Mouse (Mus musculus) urinary bladder, postnatal 36 days (tissue): ENCODE results near the gene Cgnl1.
A peak's percentile ranks its signal among the peaks of the same experiment; 100 is the strongest.

Experiments used
- DNase-seq, 2 experiments: peaks; one replicate each; pipeline ENCODE4 v3.0.0; 2022; ENCODE audit warnings: low spot score in 2 of 2, mixed read lengths in 1 of 2

Cgnl1 gene

DNA sequence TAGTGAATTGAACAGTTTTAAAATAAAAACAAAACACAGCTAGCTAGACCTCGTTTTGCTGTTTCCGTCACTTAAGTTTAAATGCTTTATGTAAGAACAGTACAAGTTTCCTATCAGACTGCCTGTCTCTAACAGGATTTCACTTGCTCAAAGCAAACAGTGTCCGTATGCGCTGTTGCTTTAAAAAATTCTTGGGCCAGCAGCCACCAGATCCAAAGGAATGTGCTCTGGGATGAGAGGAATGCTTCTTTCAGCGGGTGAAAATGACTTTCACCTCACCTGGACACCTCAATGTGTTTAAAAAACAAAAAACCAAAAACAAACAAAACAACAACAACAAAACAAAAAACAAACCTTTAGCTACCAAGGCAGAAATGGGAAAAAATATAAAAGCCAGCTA, 54.4 kb downstream of the Cgnl1 start:
- DNase-seq: no peak

DNA sequence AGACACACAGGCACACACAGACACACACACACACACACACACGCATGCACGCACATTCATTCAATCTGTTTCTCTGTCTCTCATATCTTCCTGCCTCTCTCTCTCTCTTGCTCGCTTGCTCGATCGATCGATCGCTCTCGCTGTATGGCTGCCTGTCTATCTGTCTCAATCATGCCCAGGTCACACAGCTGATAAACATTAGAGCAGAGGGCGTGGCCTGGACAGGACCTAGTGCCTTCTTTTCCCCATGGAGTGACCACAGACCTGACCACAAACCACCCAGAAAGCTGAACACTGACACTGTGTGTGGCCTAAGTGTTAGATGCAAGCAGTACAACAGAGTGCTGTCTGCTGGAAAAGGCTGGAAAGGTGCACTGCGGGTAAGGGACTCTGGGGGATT, 60.6 kb downstream of the Cgnl1 start:
- DNase-seq: no peak

DNA sequence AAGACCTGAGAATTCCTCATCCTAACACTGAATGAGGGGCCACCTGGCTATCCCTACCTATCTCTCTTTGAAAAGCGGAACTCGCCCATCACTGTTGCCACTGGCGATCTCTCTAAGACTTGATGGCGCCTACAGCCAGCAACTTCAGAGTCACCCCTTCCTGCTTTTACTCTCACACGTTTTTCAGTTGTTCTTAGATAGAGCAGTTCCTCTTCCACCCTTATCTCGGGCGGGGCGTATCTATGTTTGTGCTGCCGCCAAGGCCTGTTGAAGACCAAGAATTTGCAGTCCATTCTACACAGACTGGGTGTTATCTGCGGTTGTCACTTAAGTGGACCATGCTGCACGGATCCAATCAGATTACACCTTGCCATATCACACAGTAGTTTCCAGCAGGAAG, 62.2 kb downstream of the Cgnl1 start:
- no peak for DNase-seq

DNA sequence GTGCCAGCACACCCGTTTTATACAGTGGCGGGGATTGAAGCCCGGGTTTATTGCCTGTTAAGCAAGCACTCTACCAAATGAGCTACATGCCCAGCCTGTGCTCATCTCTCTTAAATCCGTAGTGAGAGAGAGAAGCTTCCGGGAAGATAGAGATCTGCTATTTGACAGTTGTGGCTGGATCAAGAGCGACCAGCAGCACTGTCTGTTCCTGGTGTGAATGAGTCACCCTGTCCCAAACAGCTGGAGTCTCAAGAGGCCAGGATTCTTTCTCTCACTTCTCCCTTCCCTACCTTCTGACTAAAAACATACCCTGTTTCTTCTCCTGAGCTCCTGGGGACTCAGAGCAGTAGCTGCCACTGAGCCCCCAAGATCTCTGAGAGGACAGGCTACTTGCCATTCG, 63.4 kb downstream of the Cgnl1 start:
- DNase-seq: no peak

DNA sequence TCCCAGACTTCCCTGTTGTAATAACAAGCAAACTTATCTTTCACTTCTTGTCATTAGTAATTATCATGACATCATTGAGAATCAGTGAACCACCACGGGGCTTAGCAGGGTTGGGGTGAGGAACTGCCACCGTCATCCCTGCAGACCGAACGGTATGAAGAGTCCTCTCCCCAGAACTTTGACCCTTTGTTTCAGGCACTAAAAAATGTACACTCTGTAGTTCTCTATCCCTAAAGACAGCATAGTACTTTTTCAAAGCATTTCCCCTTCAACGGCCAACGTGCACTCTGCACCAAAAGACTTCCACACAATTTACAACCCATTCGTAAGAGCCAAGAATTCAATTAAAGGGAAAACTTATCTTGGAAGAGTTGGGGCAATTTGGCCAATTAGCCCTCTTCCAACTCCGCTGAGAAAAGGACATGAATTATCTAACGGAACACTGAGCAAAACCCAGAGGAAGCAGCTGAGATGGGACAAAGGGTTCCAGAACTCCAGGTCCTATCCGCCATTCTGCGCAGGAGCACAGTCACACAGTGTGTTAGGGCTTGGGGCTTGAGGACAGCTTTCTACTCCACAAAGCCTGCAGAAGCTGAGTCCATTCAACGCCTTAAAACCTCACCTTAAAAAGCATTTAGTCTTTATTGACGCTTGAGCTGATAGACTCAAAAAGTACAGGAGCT, 66.9 kb downstream of the Cgnl1 start:
- DNase-seq: no peak

DNA sequence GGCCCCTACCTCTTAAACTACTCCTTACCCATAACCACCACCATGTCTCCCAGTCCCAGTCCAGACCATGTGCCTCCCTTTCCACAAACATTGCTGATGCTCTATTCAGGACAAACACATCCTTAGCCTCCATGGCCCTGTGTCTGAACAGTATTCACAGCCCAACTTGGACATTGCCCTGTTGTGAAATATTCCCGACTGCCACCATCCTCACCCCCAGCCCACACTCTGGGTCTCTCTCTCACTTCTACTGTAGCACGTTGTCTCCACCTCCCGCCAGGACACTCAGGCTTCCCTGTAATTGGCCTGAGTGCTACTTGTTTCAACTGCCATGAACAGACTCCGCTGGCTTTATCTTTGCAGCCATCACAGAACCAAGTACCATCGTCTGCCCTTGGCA, 72.3 kb downstream of the Cgnl1 start:
- no peak for DNase-seq

DNA sequence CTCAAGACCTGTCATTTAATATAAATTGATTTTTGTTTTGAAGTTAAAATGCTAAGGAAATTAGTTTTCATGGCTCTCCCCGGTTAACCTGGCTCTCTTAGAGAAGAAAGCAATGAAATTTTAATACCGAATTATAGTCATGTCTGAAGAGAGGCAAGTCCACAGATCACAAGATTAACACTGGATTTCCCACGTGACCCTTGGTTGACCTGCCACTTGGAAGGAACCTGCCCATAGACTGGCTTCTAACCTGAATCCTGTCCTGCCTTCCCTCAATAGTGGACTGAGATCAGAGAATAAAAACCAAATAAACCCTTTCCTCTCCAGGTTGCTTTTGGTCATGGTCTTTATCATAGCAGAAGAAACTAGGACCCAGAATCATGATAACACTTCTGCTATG, 73.3 kb downstream of the Cgnl1 start:
- no peak for DNase-seq

DNA sequence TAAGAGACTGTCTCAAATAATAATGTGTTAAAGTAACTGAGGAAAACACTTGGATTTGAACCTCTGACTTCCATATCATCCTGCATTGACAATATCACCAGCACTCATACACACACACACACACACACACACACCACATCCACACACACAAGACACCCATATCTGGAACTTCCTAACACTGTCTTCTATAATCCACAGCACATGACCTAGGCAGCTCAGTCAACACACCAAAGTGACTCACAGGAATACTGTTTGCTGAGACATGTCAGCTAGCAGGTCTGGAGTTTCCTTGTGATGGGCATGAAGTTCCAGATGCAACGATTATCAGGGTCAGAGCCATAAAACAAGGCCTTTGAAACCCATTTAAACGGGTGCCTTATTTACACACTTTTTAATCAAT, 74.2 kb downstream of the Cgnl1 start:
- DNase-seq: no peak

DNA sequence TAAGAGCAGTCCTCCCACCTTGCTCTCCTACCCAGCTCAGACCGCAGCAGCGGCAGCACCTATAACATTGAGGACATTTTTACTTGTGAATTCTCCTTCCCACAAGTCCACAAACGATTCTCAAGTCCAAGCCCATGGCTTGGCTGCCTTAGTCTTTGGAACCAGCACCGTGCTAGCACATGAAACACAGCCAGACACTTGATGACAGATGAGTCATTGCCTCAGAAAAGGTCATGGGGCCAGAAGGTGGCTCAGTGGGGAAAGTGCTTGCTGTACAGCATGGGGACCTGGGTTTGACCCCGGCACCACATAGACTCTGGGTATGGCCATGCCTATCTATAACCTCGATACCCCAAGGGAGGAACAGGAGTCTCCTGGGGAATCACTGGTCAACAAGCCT, 74.6 kb downstream of the Cgnl1 start:
- DNase-seq: peak in 1 of 2 experiments; percentile 44

DNA sequence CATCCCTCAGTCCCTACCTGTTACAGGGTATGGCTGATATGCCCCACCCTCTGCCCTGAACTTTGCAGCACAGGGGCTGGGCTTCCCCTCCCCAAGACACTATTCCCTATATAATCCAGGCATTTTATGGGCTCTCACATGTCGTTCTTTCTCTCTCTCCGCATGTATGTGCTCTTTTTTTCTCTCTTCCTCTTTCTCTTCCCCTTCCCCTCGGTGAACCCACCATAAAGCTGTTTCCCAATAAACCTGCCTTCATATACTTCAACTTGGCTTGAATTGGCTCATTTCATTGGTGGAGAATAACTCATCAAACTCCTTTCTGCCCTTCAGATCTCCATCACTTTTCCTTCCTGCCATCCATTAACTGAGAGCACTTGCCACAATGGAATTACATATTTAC, 76.3 kb downstream of the Cgnl1 start:
- DNase-seq: no peak

DNA sequence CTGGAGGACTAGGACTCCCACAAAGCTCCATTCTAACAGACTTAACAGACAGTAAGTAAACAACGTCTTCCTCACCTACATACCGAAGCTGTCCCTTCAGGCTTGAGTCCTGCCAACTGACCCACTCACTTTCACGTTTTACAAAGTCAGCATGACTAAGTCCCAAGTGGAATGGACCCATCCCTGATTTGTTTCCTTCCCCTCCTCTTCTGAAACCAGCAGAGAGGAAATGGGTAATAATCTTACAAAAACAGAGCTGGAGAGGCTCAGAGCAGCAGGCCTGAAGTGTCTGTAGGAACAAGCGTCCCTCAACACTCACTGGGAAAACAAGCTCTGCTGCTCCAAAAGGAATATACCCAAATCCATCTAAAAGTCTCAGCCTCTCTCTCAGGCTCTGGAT, 77.2 kb downstream of the Cgnl1 start:
- DNase-seq: no peak

DNA sequence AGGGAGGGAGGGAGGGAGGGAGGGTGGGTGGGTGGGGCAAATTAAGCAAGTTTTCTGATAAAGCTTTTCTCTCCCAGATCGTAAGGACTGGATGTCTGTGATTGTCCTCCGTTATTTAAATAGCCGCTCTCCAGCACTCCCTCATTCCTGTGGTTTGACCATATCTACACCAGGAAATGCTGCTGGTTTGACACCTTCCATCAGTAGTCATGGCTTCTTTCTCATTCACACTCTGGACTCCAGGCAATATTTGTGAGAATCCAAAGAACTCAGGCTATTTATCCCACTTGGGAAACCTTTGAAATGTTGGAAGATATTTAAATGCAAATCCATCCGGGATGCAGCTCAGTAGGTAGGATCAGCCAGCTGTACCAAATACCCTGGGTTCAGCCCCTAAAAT, 77.6 kb downstream of the Cgnl1 start:
- DNase-seq: no peak

DNA sequence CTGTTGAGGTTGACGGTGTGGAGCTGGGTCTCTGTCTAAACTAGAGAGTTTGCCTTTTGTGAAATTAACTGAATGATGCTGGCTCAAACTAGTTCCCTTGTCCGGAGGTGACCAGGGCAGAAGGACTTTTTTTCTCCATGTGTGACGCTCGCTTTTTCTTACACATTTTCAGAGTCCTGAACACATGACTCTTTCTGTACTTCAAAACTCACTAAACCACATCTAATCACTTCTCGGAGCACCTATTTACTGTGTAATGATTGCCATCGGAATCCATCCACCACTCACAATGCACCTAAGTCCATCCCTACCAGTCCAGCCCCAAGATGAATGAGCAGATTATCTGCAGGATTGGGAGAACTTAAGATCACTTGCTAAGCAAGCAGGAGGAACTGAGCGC, 79.2 kb downstream of the Cgnl1 start:
- DNase-seq: no peak

DNA sequence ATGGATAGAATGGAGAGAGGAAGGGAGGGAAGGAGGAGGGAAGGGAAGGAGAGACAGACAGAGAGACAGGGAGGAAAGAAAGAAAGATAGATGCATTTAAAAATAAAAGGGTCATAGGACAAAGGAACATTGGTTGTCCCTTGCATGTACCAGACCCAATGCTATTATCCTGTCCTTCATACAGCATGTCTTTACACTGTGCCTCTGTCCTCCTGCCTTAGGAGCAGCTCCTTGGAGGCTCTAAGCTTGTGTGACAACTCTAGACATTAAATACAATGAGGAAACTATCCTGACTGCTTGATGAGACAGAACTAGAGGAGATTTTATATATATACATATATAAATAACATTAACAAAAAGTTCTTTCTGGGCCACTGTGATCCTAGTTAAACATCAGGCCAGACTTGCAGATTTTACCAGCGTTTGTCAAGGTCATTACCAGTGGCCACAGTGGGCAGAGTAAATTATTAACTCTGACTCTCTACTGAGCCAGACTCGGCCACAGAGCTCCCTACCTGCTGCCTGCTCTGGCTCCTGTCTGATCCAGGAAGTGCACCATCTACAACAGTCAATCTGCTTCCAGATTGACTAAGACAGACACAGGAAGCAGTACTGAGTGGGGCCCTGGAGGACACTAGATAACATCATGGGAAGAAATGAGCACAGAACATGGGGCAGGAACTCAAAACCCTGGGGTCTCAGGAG, 81.9 kb downstream of the Cgnl1 start:
- DNase-seq: no peak

DNA sequence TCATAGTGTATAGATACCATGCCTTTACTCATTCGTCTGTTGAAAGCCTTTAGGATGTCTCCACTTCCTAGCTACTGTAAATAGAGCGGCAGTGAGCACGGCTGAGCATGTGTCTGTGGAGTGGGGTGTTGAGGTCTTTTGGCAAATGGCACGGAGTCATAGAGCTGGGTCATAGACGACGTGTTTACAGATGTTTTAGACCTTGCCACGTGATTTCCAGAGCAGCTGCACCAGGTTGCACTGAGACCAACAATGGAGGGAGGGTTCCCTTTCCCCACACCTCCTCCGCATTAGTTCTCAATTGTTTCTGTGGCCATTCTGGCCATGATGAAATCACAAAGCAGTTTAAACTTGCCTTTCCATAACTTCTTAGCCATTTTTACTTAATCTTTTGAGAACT, 84.9 kb downstream of the Cgnl1 start:
- no peak for DNase-seq

DNA sequence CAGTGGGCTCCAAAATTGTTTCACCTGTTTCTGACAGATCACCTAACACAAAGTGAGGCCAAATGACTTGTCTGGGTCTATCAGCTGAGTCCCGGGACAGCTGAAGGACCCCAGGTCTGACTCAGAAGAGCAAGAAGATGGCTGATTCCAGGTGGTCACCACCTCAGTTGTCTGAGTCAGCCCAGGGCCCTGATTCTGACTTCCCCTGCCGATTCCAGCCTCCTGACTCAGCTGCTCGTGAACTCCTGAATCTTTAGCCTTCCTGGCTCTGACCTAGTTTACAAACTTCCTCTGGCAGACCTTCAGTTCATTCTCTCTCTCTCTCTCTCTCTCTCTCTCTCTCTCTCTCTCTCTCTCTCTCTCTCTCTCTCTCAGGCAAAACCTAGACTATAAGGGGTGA, 86.6 kb downstream of the Cgnl1 start:
- no peak for DNase-seq

DNA sequence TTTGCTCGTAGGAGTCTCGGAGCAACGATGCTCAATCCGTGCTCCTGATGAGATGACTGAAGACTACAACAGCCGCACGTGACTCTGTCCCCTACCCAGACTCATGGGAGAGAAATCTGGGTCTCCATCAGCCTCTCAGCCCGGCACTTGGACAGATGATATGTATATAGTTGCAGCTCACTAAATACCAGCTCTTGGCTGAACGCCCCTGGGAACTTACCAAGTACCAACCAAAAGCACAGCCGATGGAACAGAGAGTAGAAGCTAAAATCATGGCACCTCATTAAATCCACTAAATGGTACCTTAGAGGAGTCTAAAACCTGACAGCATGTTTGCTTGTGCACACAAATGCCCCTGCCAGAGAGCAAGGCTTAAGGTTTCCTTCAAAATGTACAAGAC, 91.0 kb downstream of the Cgnl1 start:
- no peak for DNase-seq

DNA sequence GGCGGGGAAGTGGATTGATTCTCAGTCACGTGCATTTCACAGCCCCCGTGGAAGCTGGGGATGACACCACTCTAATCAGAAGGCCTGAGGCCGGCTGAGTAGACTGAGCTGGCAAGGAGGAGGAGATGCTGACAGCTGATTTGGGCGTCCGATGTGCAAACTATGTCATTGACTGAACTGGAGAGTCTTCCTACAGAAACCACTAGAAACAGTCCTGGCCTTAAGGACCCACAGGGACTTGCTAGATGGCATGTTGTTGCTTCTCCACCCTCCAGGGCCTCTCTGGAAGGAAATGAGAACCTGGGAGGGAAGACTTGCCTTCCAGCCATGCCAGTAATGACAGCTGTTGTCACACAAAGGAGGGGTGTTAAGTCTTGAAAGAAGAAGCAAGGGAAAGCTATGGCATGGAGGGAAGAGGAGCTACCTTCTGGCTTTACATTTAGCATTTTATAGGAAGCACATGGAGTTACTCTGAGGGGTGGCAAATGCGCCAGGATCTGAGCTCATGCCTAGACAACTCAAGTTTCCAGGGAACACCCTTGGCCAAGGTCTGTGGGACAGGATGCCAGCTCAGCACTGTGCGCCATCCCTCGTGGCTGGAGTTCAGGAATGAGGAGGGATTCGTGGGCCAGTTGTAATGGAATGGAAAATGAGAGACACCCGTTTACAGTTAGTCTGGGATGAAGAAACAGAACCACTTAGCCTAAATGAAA, 92.1 kb downstream of the Cgnl1 start:
- DNase-seq: peak in 1 of 2 experiments; percentile 57

DNA sequence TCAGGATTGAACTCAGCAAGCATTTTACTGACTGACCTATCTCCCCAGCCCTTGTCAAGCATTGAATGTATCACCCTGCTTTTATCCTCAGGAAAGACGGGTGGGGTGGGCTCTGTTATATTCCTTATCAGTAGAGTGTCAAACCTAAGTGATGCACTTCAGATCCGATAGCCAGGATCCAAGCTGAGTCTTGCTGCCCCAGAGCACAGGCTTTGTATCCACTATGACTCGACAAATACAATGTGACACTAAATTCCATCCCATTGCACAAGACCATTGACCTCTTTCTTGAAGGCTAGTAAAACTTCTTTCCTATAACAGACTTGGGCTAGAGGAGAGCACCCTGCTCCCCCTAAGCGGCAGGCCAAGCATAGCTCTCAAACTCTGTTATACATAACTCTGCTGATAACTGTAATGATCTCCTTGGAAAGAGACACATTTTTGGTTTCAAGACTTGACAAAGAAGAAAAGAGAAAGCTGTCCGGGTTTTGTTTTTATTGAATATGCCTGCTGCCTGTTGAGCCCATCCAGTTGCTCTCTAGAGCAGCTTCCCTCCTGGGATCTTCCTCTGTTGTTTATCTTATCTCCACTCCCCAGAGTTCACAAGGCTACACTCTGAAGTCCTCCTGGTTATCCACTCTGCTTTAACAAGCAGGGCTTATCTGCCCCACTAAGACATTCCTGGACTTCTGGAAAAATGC, 94.3 kb downstream of the Cgnl1 start:
- no peak for DNase-seq

DNA sequence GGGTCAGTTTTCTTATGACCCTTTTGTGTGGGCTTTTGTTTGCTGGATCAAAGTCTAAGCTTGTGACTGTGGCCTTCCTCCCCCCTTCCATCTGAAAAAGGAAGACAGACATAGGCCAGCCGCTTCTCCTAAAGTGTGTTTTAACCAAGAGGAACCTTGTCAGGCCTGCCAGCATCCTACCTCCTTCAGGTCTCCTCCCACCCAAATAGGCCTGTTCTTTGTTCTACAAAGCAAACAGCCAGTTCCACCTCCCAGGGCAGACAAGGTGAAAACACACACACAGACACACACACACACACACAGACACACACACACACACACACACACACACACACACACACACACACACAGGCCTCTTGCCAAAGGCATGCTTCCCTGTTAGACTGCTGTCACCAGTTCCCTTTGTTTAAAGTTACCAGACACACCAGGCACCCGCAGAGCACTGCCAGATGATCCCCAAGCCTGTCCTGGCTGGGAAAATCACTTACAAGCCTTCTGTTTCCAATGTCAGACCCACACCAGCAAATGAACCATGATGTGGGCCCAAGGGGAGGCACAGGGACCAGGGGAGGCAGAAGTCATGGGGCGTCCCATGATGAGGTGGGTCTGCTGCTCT, 95.5 kb downstream of the Cgnl1 start:
- no peak for DNase-seq

DNA sequence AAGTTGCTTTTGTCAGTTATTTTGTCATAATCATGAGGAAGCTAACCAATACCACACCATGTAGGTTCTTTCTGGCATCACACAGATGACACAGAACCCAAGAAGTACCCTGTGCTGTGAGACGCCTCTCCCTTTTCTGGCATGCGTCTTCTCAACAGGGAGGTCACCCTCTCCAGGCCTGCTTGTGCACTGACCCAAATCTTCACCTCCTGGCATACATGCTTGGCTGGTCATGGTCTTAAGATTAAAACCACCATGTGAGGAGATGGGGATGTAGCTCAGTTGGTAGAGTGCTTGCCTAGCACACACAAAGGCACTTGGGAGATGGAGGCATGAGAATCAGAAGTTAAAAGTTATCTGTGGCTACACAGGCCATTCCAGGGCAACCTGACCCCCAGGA, 96.2 kb downstream of the Cgnl1 start:
- DNase-seq: no peak

DNA sequence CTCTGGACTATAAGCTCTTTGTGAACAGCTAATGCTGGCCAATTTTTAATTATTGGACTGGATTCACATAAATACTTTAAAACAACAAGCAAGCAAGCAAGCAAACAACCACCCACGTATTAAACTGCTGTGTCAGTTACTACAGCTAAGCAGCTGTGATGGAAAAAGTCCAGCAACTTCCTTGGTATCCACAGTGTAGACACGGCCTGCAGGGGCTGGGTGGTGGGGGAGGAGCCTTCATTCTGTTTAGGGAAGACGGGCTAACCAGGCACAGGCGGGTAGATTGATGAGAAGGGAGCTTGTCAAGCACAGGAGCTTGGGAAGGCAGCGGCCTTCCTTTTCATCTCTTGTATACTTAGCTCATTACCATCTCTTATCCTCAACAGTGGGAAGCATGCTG, 96.9 kb downstream of the Cgnl1 start:
- no peak for DNase-seq
